ENCODE assay signal across 12 mouse cellular contexts in genomic region chr1:38436471-38437340, GRCm38 (mm10).
DNase-seq lines count a peak whose midpoint lies in the region; ATAC-seq lines count a peak whose summit lies in the region.
"Had no signal": no experiment of that assay in that cellular context is flagged by ENCODE, and none has a peak within 500 bp of the region (broad histone marks: within the 10 kb centered on the region; RNA-seq: fewer than 3 reads in every experiment).

No protein-coding gene starts in this region.

- no peak for ATAC-seq in heart, embryonic 13.5 days (ENCODE audit: extremely low read depth, insufficient number of reproducible peaks, low FRiP score, low TSS enrichment)
- no peak for ATAC-seq in heart, embryonic 11.5 days (replicated peaks; ENCODE audit: insufficient number of reproducible peaks, low FRiP score, low TSS enrichment)
- ATAC-seq in neural tube, embryonic 13.5 days (ENCODE audit: low read depth) = no peak
- no peak for ATAC-seq in hindbrain, embryonic 14.5 days (ENCODE audit: low FRiP score)

- H3K9ac ChIP-seq in heart, embryonic 13.5 days = no peak overlapping the region
- H3K9ac ChIP-seq in heart, embryonic 11.5 days (ENCODE audit: low read depth, low read length) = no peak overlapping the region
- 0 out of 2 replicates have a peak overlapping the region, but pooled peaks have one; percentile 12 for H3K9ac ChIP-seq in neural tube, embryonic 13.5 days
- H3K9ac ChIP-seq in hindbrain, embryonic 14.5 days = no peak overlapping the region
- H3K9ac ChIP-seq: liver, embryonic 13.5 days had no signal

- no peak overlapping the region for H3K4me2 ChIP-seq in heart, embryonic 13.5 days
- H3K4me2 ChIP-seq in heart, embryonic 11.5 days = no peak overlapping the region
- H3K4me2 ChIP-seq in neural tube, embryonic 13.5 days = no peak overlapping the region
- no peak overlapping the region for H3K4me2 ChIP-seq in hindbrain, embryonic 14.5 days (replicated peaks)
- H3K4me2 ChIP-seq: liver, embryonic 13.5 days had no signal

- DNase-seq in neural tube, embryonic 10.5 days (ENCODE audit: extremely low spot score, low spot score) = no peak
- no peak for DNase-seq in hindbrain, embryonic 14.5 days (ENCODE audit: low spot score)
- peak; percentile 10 for DNase-seq in skeletal muscle tissue, adult 2 months (ENCODE audit: low read depth, low spot score)
- DNase-seq in adipocyte (ENCODE audit: low spot score) = no peak
- DNase-seq in adrenal gland, postnatal 14 days = no peak
- DNase-seq: cerebellum, adult 11 months; kidney, postnatal 10 days; liver, embryonic 13.5 days had no signal

- 0 out of 2 replicates have a peak overlapping the region, but pooled peaks have one; percentile 3 for H3K27ac ChIP-seq in heart, embryonic 13.5 days (replicated peaks)
- H3K27ac ChIP-seq in heart, embryonic 11.5 days (ENCODE audit: low read depth, low read length) = no peak overlapping the region
- H3K27ac ChIP-seq in neural tube, embryonic 13.5 days (replicated peaks) = peak overlapping the region; percentile 52
- H3K27ac ChIP-seq in hindbrain, embryonic 14.5 days = peak overlapping the region; percentile 1; the same call in 1 of the 2 replicates
- H3K27ac ChIP-seq: liver, embryonic 13.5 days had no signal

- H3K4me3 ChIP-seq in heart, embryonic 13.5 days = no peak overlapping the region
- H3K4me3 ChIP-seq in heart, embryonic 11.5 days (ENCODE audit: low read depth, low read length) = no peak overlapping the region
- H3K4me3 ChIP-seq in neural tube, embryonic 13.5 days = no peak overlapping the region
- no peak overlapping the region for H3K4me3 ChIP-seq in hindbrain, embryonic 14.5 days (replicated peaks; ENCODE audit: low read length)
- H3K4me3 ChIP-seq: liver, embryonic 13.5 days had no signal

- WGBS in heart, embryonic 13.5 days = 55% methylated on average over 12 of the region's 12 CpGs
- WGBS in heart, embryonic 11.5 days (ENCODE audit: insufficient replicate concordance) = 51% methylated on average over 12 of the region's 12 CpGs
- WGBS in neural tube, embryonic 13.5 days = 16% methylated on average over 12 of the region's 12 CpGs
- 19% methylated on average over 12 of the region's 12 CpGs for WGBS in hindbrain, embryonic 14.5 days

- H3K9me3 ChIP-seq in heart, embryonic 13.5 days = no peaks in the 10 kb centered on the region
- H3K9me3 ChIP-seq in heart, embryonic 11.5 days (replicated peaks; ENCODE audit: control insufficient read depth, low read length) = no peaks in the 10 kb centered on the region
- no peaks in the 10 kb centered on the region for H3K9me3 ChIP-seq in neural tube, embryonic 13.5 days
- no peaks in the 10 kb centered on the region for H3K9me3 ChIP-seq in hindbrain, embryonic 14.5 days (ENCODE audit: control insufficient read depth, low read length)
- H3K9me3 ChIP-seq: liver, embryonic 13.5 days had no signal

- no peaks in the 10 kb centered on the region for H3K27me3 ChIP-seq in heart, embryonic 13.5 days (replicated peaks)
- no peaks in the 10 kb centered on the region for H3K27me3 ChIP-seq in heart, embryonic 11.5 days (ENCODE audit: control insufficient read depth, insufficient read depth, low read length)
- no peaks in the 10 kb centered on the region for H3K27me3 ChIP-seq in neural tube, embryonic 13.5 days
- no peaks in the 10 kb centered on the region for H3K27me3 ChIP-seq in hindbrain, embryonic 14.5 days (ENCODE audit: control insufficient read depth, insufficient read depth, low read length)
- H3K27me3 ChIP-seq: CH12.LX had no signal

- no peaks in the 10 kb centered on the region for H3K36me3 ChIP-seq in heart, embryonic 13.5 days
- no peaks in the 10 kb centered on the region for H3K36me3 ChIP-seq in heart, embryonic 11.5 days (ENCODE audit: control insufficient read depth, insufficient read depth, low read length)
- no peaks in the 10 kb centered on the region for H3K36me3 ChIP-seq in neural tube, embryonic 13.5 days
- no peaks in the 10 kb centered on the region for H3K36me3 ChIP-seq in hindbrain, embryonic 14.5 days (replicated peaks; ENCODE audit: control insufficient read depth, insufficient read depth)
- H3K36me3 ChIP-seq: liver, embryonic 13.5 days had no signal

- peaks cover 58% of the 10 kb centered on the region for H3K4me1 ChIP-seq in heart, embryonic 13.5 days
- peaks cover 30% of the 10 kb centered on the region for H3K4me1 ChIP-seq in heart, embryonic 11.5 days (ENCODE audit: control insufficient read depth, insufficient read depth, low read length)
- peaks cover 59% of the 10 kb centered on the region for H3K4me1 ChIP-seq in neural tube, embryonic 13.5 days (replicated peaks)
- peaks cover 57% of the 10 kb centered on the region for H3K4me1 ChIP-seq in hindbrain, embryonic 14.5 days (replicated peaks; ENCODE audit: control insufficient read depth, insufficient read depth, low read length)
